Mouse (Mus musculus): ENCODE data around the gene Pigo.

Pigo gene

DNA sequence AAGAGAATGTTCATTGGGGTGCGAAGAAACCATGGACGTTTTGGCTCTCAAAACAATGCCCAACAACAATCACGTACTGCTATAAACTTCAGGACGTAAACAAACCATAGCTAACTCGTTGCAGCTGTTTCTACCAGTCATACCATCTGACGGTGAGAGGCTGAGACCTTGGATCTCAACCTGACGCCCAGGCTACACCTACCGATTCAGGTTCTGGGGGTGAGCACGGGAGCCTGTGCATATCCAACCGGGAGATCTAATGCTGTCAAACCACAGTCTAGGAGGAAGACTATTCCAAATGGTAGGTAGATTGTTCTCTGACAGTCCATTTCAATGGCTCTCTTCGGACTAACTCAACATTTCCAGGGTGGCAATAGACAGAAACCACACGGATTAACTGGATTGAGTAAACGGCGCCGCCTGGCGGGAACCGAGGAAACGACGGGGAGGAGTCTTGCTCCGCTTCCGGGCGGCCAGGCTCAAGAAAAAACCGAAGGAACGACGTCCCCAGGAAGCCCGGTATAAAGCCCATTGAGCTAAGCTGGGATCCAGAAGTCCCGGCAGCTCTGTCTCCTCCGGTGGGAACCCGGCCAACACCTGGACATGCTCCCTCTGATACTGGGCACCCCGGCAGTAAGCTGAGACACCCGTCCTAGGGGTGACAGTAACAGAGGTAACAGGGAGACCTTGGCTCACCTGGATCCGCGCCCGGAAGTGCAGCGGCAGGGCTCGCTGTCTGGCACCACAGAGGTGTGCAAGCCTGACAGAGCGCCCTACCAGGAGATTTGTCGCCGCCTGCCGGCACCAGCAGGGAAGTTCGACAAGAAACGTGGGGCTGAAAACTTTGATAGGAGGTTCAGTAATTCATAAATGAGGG, at the start of gene Pigo:
Gene Pigo (minus strand): TSS at position 736 of the 877 bp plus-strand sequence.
- DNase-seq = peak; percentile 98

DNA sequence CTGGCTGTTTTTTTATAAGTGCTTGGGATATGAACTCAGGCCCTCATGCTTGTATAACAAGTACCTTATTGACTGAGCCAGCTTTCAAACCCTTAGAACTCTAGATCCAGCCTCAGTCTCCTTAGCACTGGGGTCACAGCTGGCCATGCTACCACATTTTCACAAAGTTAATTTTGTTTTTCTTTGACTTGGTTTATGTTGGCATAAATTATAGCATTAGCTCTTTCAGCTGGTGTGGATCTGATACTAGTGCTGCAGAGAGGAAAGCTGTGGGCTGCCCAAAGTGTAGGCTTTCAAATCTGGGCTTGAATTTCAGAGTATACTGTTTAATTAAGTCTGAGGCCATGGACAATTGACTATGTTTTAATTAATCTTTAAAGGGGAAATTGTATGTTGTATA, 49.3 kb upstream of the Pigo start:
- DNase-seq = no peak

- no peak for DNase-seq
These were observed 39.9 kb upstream of the Pigo start for GRCm38 (mm10) chr4:43065471-43065870.

DNA sequence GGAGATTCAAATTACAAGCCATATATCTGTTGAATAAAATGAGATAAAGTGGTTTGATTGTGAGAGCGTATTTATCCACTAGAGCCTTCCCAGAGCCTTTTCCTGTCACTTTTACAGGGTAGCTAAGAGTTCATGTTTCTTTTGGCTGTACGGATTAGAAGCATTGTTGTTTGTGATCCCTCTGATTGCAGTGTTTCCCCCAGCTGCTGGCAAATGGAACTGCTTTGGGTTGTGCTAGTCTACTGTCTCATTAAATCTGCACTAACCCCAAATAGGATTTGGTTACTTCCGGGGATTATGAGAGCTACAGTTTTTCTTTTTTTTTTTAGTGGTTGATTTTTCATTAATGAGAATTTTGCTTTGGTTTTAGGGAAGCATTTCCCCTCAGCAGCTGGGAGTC, 34.7 kb upstream of the Pigo start:
- no peak for DNase-seq

DNA sequence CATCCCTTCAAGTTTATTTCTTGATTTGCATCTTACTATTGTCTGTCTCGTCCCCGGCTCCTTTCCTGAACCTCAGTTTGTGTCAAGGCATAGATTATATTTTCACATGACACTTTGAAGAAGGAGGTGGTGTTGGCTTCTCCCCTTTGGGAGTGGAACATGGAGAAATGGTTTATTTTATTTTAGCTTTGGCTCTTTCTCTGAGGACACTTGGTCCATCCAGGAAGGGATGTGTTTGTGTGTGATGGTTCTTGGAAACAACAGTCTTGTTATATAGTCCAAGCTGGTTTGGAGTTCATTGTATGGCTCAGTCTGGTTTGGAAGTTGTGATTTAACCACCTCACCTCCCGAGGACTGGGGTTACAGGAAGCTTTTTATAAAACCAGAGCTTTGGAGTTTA, 34.1 kb upstream of the Pigo start:
- DNase-seq = no peak

- DNase-seq = peak; percentile 91
These were observed 33.4 kb upstream of the Pigo start, which contains the start of gene Unc13b for GRCm38 (mm10) chr4:43058753-43059654. Gene Unc13b, plus strand, starts transcription at chr4:43058953.

DNA sequence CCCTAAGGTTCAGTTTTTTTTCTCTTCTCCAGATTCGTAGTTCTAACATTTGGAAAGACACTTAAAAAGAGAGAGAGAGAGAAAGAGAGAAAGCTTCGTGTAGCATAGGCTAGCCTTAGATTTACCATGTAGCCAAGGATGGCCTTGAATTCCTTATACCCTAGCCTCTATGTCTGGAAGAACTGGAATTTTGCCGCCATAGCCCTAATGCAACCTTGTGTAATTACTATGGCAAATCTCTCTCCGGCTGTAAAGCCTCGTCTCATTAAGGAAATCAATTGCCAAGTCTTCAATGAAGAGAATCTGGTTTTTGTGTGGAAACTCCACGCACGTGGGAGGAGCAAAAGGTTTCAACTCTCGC, 32.8 kb upstream of the Pigo start:
- no peak for DNase-seq

DNA sequence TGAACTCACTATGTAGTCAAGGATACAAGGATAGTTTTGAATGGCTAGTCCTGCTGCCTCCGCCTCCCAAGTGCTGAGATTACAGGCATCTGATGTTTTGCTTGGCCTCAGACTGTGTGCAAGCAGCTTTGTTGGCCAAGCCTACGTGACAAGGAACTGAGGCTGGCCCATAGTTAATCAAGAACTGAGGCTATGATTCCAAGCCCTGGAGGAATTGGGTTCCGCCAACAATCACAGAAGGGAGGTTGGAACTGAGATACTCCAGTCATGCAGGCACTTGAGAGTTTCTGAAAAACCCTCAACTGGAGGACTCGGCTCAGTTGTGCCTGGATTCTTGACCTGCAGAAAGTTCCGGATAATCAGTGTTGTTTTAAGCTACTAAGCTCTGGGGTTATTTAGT, 32.0 kb upstream of the Pigo start:
- DNase-seq = no peak

DNA sequence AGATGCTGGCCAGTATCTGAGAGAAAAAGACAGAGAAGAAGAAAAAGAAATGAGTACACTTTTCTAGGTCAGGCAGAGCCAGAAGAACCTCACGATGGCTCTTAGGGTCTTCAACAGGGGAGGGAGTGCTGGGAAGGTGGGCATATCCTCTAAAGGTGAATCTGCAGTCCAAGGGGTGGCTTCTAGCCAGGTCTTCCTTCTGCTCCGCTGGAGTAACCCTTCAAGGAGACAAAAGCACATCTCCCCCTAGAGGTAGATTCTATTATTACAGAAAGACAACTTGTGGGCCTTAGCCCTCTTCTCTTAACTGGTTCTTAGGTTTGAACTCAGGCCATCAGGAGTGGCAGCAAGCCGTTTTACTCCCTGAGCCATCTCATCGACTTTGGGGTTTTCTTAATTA, 27.0 kb upstream of the Pigo start:
- DNase-seq = peak; percentile 87

DNA sequence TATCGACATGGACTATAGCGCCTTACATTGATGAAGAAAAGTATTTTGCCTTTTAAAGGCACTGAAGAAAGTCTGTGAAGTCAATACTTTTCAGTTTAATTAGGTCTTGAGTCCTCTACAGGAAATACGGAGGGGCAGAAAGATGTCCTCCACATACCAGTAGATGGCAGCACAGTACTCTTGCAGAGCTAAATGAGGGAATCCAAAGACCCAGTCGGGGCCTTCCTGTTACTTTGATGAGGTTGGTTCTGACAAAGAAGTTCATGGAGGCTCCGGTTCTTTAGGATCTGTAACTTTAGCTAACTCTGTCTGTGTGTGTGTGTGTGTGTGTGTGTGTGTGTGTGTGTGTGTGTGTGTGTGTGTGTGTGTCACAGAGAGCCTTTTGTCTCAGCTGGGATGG, 21.6 kb upstream of the Pigo start:
- peak; percentile 90 for DNase-seq

DNA sequence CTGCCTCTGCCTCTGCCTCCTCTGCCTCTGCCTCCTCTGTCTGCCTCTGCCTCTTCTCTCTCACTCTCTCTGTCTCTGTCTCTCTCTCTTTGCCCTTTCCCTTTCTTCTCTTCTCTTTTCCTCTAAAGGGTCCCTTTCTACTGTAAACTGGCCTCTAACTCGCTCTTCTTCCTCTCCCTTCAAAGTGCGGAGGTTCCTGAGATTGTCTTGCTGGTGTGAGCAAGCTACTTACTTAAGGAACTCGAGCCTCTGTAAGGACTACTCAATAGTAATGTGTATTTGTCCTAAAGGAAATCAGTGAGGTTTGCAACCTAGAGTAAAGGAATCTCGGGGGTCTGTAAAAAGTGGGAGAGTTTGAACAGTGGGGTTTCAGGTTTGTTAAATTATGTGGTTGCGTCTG, 21.0 kb upstream of the Pigo start:
- no peak for DNase-seq

- DNase-seq = peak; percentile 97
These were observed 20.2 kb upstream of the Pigo start, which contains the start of gene Fam214b for GRCm38 (mm10) chr4:43045659-43046302. Gene Fam214b, minus strand, starts transcription at chr4:43046220.

DNA sequence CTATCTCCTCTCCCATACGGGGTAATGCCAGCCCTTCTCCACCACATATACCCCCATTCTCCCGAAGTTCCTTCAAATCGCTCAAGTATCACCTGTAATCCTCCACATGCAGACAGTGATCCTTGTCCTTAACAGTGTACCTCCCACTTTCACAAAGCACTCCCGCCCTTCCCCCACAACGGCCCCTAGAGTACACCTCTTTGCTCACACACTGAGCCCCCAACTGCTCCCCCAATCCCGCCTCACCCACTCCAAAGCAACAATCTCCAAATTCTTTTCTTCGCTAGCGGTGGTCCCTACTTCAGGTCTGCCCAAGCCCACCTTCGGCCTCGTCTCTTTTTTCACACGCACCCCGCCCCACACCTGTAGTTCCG, 19.7 kb upstream of the Pigo start:
- DNase-seq = no peak

- DNase-seq = peak; percentile 58
These were observed 19.1 kb upstream of the Pigo start for GRCm38 (mm10) chr4:43044673-43045072.

- DNase-seq = peak; percentile 50
These were observed 18.2 kb upstream of the Pigo start for GRCm38 (mm10) chr4:43043644-43044357.

DNA sequence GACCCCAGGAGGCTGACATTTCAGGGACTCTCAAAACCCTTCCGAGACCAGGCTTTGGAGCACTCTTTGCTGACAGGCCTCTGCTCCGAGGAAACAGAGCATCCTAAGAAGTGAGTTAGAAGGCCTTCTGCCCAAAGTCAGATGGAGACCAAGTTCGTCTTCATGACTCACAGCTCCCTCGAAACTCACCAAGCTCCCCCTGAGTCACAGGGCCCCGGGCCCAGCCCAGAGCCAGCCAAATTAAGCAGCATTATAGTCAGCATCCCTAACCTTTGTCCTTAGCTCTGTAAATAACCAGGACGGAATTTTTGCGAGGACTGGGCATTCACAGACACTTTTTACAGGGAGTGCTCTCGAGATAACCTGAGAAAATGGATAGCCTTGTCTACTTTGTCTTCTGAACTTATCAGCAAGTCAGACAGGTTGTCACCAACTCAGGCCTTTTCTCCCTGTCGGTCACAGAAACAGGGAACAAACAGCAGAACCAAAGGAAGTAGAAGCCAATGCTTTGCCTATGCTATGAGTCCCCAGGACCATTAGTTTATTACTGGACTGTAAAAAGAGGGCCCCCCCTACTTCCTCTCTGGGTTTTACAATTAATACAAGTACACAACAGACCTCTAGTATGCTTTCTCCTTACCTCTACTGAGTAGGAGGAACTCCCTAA, 15.4 kb upstream of the Pigo start:
- DNase-seq = no peak

GRCm38 (mm10) chr4:43040114-43040572, 14.5 kb upstream of the Pigo start:
- DNase-seq = peak; percentile 95

DNA sequence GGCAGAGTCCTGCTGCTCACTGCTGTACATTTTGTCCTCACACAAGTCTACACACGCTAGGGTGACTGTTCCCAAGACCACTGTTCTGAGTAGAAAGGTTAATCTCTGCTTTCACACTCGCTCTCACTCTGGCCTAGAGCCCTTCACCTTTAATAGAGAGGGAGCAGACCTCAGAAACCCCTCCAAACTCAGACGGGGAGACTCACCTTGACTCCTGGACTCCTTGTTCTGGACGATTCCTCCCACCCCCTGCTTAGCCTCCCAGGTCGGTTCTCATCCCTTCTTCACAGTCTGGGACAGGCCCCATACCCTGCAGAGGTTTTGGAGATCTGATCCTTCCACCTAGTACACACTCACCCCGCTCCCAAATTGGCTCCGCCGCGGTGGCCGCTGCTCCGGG, 14.0 kb upstream of the Pigo start:
- no peak for DNase-seq

- DNase-seq = peak; percentile 41
These were observed 13.2 kb upstream of the Pigo start for GRCm38 (mm10) chr4:43038567-43039495.

DNA sequence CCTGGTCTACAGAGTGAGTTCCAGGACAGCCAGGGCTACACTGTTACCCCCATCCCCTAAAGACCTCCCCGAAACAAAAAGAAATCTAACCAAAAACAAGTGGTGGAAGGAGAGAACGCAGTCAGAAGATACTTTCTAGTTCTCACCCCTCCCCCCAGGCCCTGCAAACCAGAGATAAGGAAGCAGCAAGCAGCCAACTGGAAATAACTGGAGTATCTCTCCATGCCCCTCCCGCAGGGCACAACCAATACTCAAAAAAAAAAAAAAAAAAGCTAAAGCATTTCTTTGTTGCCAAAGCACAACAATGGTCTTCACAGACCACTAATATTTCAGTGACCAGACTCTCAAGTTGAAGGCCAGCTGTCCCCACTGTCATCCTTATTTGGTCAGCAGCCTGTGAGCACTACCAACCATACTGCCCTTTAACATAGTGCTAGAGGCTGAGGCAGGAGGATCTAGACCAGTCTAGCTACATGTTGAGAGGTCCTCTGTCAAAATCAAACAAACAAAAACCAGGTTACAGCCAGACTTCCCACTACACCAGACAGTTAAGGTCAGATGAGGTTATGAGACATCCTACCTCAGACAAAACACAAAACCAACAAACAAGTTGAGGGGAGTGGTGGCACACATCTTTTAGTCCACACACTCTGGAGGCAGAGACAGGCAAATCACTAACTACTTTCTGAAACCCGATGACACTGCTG, 12.4 kb upstream of the Pigo start:
- DNase-seq = no peak
